Mouse (Mus musculus): Measurements from ENCODE around the gene Cpeb2.

Gene Cpeb2

GRCm38 (mm10) chr5:43334469-43334868 is 101.5 kb downstream of the Cpeb2 start:
- no peak for TF ChIP-seq GATA4 (IDR thresholded peaks at IDR 0.05; ENCODE audit: insufficient replicate concordance, low read length)

DNA sequence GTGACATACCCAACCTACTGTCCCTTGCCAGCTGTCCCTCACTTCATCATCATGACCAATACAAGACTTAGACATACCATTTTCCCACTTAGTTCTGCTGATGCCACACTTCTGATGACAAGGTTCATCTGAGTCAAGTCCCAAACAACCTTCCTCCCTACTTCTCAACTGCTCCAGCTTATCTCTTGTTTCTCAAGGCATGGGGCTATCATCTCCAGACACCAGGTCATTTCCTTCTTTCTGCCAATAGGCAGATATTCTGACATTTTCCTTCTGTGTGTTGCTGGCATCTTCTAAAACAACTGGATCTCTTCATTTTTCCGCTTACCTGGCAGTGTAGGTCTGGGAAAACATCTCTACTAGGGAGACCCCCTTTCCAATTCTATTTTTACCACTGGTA is 104.2 kb downstream of the Cpeb2 start:
- TF ChIP-seq GATA4 (IDR thresholded peaks at IDR 0.05; ENCODE audit: insufficient replicate concordance, low read length) = no peak

DNA sequence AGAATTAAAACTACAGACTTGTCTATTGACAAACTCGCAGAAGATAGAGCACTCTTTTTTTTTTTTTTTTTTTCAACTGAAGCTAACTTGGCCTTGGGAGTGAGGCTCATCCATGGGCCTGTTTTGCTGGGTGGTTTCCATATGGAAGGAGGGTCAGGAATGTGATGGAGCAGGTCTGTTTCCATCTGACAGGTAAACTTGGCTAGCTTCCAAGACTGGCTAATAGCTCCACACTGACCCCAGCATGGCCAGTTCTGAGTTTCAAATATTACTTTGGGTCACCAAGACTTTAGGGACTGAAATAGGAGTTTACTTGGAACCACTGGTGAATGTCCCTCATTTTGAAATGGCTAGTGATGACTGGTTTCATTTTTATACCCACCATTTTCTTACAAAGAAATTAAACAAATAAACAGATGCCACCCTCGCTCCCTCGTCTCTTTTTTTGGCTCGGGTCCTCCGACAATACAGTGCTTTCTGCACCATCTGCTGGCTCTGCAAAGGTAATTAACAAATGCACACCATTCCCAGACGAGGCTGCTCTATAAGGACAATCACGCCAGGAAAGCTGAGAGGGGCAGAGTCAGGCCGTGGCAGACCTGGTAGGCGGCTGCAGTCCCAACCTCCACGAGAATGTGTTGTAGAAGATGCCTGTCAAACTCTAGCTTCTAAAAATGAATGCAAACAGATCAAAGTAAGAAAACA is 106.0 kb downstream of the Cpeb2 start:
- TF ChIP-seq GATA4 (IDR thresholded peaks at IDR 0.05; ENCODE audit: insufficient replicate concordance, low read length) = no peak
